Mouse (Mus musculus): ENCODE measurements at regions not wholly inside any gene's neighbourhood (a gene's known extent, or its start where the extent isn't known, plus 50 kb on each side); places are given as distances from the start of the nearest gene placed in this dataset.

GRCm38 (mm10) chr7:40441128-40441527, 457.0 kb upstream of the Vstm2b start:
- DNase-seq = no peak

GRCm38 (mm10) chr7:40441786-40442185, 456.3 kb upstream of the Vstm2b start:
- DNase-seq = no peak

DNA sequence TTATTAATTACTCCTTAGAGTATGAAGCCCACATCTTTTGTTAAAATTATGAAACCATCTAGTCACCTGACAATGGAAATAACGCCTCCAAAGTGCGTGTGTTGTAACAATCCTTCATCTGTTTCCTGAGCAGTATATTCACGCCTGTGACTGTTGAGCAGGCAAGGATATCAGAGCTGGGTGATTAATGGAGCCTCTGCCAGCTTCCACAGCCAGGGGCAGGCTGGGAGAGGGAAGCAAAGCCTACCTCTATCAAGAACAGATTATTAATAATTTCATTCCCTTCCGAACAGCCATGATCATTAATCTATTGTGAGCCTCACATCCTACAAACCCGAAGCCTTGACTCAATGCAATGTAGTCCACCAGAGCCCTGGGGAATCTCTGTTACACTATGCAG, 431.7 kb upstream of the Vstm2b start:
- DNase-seq = no peak

- no peak for DNase-seq
Observed at GRCm38 (mm10) chr7:40487256-40487655, 410.9 kb upstream of the Vstm2b start.

DNA sequence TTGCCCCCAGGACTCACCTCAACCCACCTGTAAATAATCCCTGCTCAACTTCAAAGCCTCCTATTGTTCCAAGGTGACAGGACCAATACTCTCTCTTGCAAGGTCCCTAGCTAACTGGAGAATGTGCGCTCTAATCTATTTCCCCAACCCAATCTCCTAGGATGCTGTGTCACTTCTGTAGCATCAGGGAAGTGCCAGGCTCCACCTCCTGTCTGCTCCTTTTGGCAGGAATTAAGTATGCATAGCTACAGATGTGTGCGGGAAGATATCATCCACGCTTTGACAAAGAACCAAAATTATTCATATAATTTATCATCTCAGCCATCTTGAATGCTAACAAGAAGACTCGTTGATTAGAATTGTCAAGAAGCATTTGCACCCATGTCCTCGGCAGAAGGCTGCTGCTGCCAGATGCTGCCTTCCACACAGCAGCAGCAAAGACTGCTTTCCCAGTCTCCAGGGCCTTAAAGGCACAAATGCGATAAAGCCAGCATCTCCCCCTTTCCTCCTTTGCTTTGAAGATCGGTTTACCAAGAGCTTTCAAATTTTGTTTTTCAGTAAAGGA, 375.3 kb upstream of the Vstm2b start:
- no peak for DNase-seq

DNA sequence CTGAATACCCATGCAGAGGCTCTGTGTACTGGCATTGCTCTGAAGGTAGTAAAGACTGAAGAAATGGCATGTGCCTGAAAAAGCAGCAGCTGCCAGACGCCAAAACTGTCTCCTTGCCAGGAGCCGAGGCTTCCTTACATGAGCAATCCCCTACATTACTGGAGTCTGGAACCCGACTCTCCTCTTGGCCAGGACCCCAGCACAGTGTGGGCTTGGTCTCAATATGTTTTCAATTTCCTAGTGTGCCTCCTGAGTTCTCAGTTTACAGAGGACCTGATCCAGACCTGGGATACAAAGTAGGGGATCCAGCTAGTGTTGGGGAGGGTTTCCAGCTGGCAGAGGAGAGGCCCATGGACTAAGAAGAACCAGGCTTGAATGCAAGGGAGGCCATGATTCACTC, 361.5 kb upstream of the Vstm2b start:
- no peak for DNase-seq

DNA sequence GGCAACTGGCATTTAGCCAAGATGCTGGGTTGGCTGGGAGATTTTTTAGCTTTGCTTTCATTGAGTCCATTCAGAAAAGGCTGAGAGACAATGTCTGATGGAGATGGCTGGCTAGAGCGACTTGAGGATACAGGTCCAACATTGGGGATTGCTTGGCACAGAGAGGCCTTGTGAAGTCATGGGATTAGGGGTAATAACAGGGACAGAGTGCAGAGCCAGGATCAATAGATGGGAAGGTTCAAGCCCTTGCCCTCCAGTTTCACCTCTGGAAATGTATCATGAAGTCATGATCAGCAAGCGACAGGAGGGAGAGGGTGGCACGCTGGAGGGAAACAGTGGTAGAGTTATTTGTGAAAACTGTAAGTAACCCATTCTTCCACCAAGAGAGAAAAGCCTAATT, 360.5 kb upstream of the Vstm2b start:
- no peak for DNase-seq

DNA sequence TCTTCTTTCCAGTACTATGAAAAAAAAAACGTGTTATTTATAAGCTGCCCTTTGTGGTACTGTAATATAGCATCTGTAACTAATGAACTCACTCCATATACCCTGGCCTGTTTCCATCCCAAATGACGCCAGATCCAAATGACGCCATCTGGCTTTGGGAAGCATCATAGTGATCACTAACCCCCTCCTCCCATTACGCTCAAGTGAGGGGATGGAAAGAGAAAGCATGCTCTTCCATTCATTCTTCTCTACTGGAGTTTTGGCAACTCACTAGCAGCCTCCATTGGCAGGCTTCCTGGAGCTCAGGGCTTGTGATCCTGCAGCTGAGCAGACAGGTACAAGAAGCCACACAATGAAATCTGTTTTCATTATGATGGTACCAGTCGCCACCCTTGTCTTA, 358.3 kb upstream of the Vstm2b start:
- DNase-seq = no peak

- no peak for DNase-seq
Observed at GRCm38 (mm10) chr7:40541283-40541682, 356.8 kb upstream of the Vstm2b start.

DNA sequence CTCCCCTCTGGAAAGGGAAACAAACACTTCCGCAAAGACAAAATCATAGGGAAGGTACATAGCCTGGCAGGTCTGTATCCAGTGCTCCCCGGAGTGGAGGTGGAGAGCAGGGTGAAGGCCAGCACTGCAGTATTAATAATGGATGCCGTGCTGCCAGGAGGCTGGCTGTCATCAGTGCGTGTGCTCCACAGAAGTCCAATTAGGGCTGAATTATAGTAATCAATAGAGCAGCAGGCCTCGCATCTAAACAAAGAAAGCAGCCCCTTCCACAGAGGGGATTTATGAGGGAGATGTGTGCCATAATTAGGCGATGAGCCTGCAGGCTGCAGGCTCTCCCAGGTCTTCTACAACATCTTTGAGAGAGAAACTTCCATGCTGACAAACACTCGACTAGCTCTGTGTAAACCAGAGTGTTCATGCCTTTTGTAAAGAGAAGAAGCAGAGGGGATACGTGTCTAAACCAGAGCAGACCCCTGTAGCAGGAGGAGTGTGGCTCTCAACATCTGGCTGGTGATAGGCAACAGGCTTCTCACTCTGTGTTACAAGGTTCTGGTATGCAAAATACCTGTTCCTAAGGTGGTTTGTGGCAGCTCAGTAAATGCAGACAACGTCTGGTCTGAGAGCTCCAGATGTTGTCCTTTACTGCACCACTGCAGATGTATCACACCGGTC, 334.5 kb upstream of the Vstm2b start:
- no peak for DNase-seq

GRCm38 (mm10) chr7:40575971-40576370, 322.2 kb upstream of the Vstm2b start:
- DNase-seq = no peak

DNA sequence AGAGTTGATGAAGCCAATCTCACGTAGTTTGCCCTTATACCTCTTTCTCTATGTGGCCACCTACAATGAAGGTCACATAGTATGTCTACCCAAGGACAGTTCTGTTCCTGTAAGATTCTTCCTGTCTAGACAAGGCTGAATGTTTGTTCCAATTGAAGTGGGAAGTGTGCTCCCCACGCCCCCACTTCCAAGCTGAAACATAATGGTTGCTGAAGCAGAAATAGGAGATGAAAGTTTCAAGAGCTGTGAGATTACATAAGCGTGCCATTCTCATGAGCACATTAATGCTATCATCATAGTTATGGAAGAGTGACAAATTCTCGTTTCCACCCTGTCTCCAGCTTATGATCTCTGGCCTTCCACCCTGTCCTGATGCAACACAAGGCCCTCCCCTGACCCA, 320.8 kb upstream of the Vstm2b start:
- DNase-seq = no peak

DNA sequence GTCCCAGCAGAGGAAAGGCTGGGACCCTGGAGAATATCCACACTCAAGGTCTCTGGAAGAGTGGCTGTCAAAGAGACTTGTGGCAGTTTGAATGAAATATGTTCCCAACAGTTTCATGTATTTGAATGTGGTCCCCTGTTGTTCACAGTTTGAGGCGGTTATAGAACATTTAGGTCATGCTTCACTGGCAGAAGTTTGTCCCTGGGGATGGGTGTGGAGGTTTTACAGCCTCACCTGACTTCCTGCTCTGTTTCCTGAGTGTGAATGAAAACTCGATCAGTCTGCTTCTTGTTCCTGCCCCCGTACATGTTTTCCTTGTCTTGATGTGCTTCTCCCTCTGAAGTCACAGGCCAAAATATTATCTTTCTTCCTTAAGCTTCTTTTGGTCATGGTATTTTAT, 277.4 kb upstream of the Vstm2b start:
- no peak for DNase-seq

GRCm38 (mm10) chr7:40622811-40623210, 275.3 kb upstream of the Vstm2b start:
- no peak for DNase-seq

DNA sequence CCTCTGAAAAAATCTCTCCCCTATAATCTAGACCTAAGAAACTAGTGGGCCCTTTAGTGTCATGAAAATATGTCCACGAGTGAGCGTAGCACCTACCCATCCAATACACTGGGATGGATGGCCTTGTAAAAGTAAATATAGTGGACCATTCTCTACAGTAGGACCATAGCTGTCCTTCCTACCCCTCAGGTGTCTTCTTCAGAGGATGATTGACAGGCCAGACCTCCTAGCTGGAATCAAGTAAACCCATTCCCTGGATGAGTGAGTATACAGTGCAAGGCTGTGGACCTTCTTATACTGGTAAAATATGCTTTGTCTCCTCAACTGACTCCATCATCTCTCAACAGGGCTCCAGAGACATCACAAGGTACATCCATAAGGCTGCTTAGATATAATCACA, 274.8 kb upstream of the Vstm2b start:
- DNase-seq = no peak

DNA sequence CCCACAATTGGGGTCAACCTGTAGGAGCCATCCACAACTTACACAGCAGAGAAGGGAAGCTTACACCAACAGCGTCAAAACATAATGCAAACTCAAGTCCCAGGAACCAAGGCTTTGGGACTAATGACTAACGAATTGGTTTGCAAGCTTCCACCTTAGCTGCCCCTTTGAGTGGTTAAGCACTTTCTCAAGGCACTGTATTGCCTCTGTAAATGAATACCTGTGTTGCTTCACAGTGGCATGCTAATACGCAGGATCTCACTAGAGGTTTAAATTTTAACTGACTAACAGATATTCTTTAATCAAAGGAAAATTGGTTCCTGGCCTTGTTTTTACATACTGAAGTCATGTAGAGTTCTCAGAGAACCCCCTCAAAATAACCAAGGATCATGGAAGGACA, 261.8 kb upstream of the Vstm2b start:
- DNase-seq = no peak

GRCm38 (mm10) chr7:40654982-40655381, 243.1 kb upstream of the Vstm2b start:
- DNase-seq = no peak

- no peak for DNase-seq
Observed at GRCm38 (mm10) chr7:40655391-40655790, 242.7 kb upstream of the Vstm2b start.

DNA sequence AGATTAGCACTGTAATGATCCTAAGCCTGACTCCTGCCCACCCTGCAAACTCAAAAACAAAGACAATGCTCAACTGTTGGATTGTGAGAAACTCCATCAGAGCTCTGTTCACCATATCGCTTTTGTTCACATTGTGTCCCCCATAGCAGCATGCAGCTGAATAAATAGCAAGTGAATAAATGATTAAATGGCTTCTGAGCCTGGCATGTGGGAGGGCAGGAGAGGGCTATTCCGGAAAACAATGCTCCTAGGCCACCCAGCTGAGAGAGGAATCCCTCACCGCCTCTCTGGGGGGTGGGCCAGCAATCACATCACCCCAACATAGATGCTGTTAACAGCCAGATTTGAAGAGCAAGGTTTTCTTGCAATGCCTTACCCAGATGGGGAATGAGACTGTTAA, 238.5 kb upstream of the Vstm2b start:
- DNase-seq = no peak

DNA sequence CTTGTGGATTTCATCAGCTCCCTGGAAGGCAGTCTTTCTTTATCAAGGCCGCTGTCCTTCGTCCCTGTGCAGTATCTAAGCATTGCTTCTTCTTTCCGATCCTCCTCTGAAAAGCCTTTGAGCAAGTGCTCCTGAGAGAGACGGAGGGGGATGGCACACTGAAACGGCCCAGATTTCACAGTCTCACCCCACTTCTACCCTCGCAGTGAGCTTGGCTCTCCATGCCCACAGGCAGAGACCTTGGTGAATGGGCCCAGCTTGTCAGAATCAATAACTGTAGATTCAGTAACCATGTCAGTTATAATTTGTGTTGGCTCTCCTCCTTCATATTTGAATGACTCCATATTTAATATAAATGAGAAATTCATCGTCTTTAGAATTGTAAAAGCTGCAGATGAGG, 234.3 kb upstream of the Vstm2b start:
- no peak for DNase-seq

- no peak for DNase-seq
Observed at GRCm38 (mm10) chr7:40666625-40667024, 231.5 kb upstream of the Vstm2b start.

DNA sequence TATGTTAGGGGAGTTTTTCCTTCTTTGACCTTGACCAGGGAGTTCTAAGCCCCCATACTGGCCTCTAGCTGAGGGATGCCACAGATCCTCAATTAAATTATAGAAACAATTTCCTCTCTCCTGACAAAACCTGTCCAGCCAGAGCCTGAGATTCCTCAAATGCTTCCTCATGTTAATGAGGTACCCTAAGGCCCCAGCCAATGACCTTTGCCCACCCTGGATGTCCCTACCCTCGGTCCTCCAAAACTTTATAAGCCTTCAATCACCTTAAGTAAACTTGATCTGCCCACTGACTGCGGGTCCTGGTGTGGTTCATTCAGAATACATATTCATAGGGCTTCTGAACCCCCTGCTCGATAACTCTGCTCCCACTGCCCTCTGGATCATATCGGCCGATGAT, 227.7 kb upstream of the Vstm2b start:
- no peak for DNase-seq

DNA sequence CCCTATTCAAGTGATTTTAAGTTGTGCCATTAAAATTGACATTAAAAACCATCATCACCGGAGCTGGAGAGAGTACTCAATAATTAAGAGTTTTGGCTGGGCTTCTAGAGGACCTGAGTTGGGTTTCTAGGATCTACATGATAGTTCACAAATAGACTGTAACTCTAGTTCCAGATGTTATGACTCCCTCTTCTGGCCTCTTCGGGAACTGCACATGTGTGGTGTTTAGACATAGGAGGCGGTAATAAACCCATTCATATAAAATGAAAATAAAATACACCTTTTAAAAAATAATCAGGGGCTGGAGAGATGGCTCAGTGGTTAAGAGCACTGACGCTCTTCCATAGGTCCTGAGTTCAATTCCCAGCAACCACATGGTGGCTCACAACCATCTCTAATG, 227.1 kb upstream of the Vstm2b start:
- peak; percentile 7 for DNase-seq

- DNase-seq = no peak
Observed at GRCm38 (mm10) chr7:40672348-40672747, 225.8 kb upstream of the Vstm2b start.

DNA sequence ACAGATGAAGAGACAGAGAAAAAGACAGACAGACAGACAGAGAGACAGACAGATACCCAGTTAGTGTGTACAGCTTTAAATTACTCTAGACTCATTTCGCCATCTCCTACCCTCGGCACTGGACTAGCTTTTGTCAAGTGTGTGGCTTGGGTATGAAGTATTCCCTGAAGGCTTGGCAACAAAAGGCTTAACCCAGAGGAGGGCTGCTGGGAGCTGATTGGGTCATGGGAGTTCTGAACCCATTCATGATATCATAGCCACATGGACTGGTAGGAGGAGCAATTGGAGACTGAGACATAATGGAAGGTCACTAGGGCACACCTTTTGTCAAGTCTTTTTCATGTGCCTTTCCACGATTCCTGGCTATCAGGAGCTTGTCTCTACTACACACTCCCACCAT, 223.7 kb upstream of the Vstm2b start:
- no peak for DNase-seq

Measured in thymus, postnatal 4 days (tissue).